Mouse (Mus musculus): ENCODE measurements around the gene Asxl2.

Gene Asxl2

GRCm38 (mm10) chr12:3540871-3541270, 114.2 kb downstream of the Asxl2 start:
- in situ Hi-C loops (cut with MboI; ENCODE audit: low sequenced_read_pairs): no loop called here

GRCm38 (mm10) chr12:3545451-3545850, 118.8 kb downstream of the Asxl2 start:
- in situ Hi-C loops (cut with MboI; ENCODE audit: low sequenced_read_pairs): no loop called here

DNA sequence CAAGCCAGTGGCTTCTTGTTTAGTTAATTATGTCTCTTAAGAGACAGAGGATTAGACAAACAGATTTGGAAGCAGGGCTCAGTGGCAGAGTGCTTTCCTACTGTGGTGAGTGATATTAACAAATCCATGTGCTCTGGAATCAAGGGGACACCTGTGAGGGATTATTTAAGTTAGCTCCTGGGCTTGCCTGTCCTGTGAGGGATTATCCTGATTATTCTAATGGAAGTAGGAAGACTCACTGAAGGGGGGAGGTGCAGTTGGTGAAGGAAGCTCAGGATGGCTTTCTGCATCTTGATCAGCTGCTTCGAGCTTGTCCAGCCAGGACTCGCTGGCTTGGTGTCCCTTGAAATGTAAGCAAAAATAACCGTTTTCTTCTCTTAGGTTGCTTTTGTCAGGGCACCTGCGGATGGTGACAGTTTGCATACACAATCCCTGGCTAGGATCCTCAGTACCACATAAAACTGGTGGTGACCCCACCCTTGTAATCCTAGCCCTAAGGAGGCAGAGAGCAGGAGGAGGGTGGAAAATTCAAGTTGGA, 119.5 kb downstream of the Asxl2 start:
- in situ Hi-C loops (cut with MboI; ENCODE audit: low sequenced_read_pairs): no loop called here

DNA sequence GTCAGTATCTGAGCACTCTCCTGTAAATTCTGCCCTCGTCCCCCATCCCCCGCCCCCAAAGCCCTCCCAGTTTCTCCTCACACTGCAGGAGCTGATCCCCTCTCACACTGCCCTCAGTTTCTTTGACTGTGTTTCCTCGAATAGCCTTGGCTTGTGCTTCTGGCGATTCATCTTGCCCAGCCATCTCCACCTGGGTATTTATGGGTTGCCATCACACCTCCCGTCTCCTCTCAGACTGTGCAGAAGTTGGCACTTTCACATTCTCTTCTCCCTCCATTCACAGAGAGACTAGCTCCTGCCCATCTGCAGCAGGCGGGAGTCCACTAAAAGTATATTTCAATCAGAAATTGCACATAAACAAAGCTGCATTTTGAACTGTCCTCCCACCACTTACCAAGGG, 120.1 kb downstream of the Asxl2 start:
- in situ Hi-C loops (cut with MboI; ENCODE audit: low sequenced_read_pairs): no loop called here

GRCm38 (mm10) chr12:3547506-3547905, 120.8 kb downstream of the Asxl2 start:
- in situ Hi-C loops (cut with MboI; ENCODE audit: low sequenced_read_pairs): no loop called here

- in situ Hi-C loops (cut with MboI; ENCODE audit: low sequenced_read_pairs): no loop called here
These were observed 121.3 kb downstream of the Asxl2 start for GRCm38 (mm10) chr12:3547911-3548310.

- in situ Hi-C loops (cut with MboI; ENCODE audit: low sequenced_read_pairs): no loop called here
These were observed 122.0 kb downstream of the Asxl2 start for GRCm38 (mm10) chr12:3548582-3549211.

DNA sequence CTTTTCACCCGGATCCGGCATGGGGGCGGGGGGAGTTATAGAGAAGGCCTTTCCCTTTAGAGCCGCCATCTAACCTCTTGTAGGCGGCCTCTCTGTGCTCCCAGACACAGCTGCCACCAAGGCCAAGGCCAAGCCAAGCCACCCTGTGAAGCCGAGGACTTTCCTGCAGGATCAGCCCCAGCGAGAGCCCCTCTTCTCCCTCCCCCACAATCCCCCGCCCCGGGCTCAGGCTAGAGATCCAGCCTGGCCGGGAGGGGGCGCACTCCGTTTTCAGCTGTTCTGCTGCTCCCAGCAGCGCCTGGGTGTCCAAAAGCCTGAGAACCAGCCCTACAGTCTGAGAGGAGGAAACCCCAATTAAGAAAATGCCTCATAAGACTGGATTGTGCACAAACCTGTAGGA, 123.6 kb downstream of the Asxl2 start:
- in situ Hi-C loops (cut with MboI; ENCODE audit: low sequenced_read_pairs): no loop called here

Measured in CH12F3 (cell line).